Mouse (Mus musculus): Measurements from ENCODE around the gene P2rx3.

- TF ChIP-seq USF1 (IDR thresholded peaks at IDR 0.05; ENCODE audit: low read depth) (no peak), E2F4 (IDR thresholded peaks at IDR 0.05; ENCODE audit: insufficient read depth) (no peak), MYOD1 (IDR thresholded peaks at IDR 0.05; ENCODE audit: control insufficient read depth in 1 of 3, insufficient read length in 2 of 3, low read depth in 2 of 3) (no peak), POLR2A (IDR thresholded peaks at IDR 0.05; ENCODE audit: insufficient read length, low read depth) (no peak), TCF12 (IDR thresholded peaks at IDR 0.05; ENCODE audit: insufficient read depth, poor library complexity, severe bottlenecking) (no peak), POLR2AphosphoS2 (IDR thresholded peaks at IDR 0.05; ENCODE audit: insufficient read length, low read depth) (no peak), CEBPB (IDR thresholded peaks at IDR 0.05; ENCODE audit: insufficient read depth, poor library complexity, severe bottlenecking) (no peak), MYOG (IDR thresholded peaks at IDR 0.05; ENCODE audit: control insufficient read depth in 1 of 3, insufficient read depth in 1 of 3, insufficient read length in 2 of 3, low read depth in 2 of 3) (no peak)
These were observed 32.8 kb upstream of the P2rx3 start for GRCm38 (mm10) chr2:85070086-85070485.
